Mouse (Mus musculus) E14TG2a.4 (cell line): ENCODE data around the gene Fam98a.

ENCODE experiments used
- H3K27me3 ChIP-seq: 2 replicates; pipeline ENCODE4 v1.6.1; 2014; ENCODE audit warnings: low read length, control low read depth; ENCODE audit not compliant: insufficient read depth
- H3K36me3 ChIP-seq: 2 replicates; pipeline ENCODE4 v1.6.1; 2014; ENCODE audit warnings: low read length, control low read depth; ENCODE audit not compliant: insufficient read depth
- H3K4me1 ChIP-seq: replicated peaks from 2 replicates; pipeline ENCODE4 v1.6.1; 2014; ENCODE audit warnings: low read depth, low read length, control low read depth
- H3K4me3 ChIP-seq: replicated peaks from 2 replicates; pipeline ENCODE4 v1.5.1; 2014; ENCODE audit warnings: mild to moderate bottlenecking, low read length
- H3K9me3 ChIP-seq: 2 replicates; pipeline ENCODE4 v1.6.1; 2014; ENCODE audit warnings: low read length, control low read depth
- CTCF ChIP-seq: conservative IDR thresholded peaks from 2 replicates; pipeline ENCODE4 v1.5.1; 2014; ENCODE audit warnings: low read length
- NANOG ChIP-seq: IDR thresholded peaks from 2 replicates; pipeline ENCODE4 v1.6.1; 2014; ENCODE audit warnings: borderline replicate concordance, low read length, mixed read lengths
- POU5F1 ChIP-seq: IDR thresholded peaks from 2 replicates; pipeline ENCODE4 v1.6.1; 2014; ENCODE audit warnings: low read length, borderline replicate concordance

The Fam98a gene

GRCm38 (mm10) chr17:75543434-75543833 lies 8.3 kb downstream of the Fam98a start:
- H3K4me3 ChIP-seq: no peak overlapping the region
- H3K27me3 ChIP-seq: no peaks in the 10 kb centered on the region
- H3K9me3 ChIP-seq: no peaks in the 10 kb centered on the region
- H3K36me3 ChIP-seq: peaks cover 81% of the 10 kb centered on the region
- no peaks in the 10 kb centered on the region for H3K4me1 ChIP-seq
- TF ChIP-seq CTCF (no peak), POU5F1 (no peak), NANOG (no peak)

DNA sequence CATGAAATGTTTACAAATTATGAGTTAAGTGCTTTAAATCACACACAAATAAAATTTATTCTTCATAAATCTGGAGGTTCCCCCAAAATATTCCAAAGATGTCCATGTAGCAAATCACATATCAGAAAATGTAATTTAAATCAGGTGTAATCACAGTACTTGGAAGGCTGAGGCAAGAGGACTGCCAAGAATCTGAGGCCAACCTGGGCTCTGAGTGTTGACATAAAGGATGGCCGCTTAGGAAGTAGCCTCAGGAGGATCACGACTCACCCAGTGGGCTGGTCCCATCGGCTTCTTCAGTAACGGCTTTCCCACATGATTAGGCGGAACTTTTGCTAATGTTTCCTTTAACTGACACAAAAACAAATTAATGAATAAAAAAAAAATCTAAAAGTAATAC lies 11.9 kb downstream of the Fam98a start:
- peaks cover 78% of the 10 kb centered on the region for H3K36me3 ChIP-seq
- H3K27me3 ChIP-seq: no peaks in the 10 kb centered on the region
- TF ChIP-seq POU5F1: no peak
- no peak for TF ChIP-seq CTCF
- no peak for TF ChIP-seq NANOG
- no peak overlapping the region for H3K4me3 ChIP-seq
- no peaks in the 10 kb centered on the region for H3K9me3 ChIP-seq
- H3K4me1 ChIP-seq: peaks cover 7% of the 10 kb centered on the region

DNA sequence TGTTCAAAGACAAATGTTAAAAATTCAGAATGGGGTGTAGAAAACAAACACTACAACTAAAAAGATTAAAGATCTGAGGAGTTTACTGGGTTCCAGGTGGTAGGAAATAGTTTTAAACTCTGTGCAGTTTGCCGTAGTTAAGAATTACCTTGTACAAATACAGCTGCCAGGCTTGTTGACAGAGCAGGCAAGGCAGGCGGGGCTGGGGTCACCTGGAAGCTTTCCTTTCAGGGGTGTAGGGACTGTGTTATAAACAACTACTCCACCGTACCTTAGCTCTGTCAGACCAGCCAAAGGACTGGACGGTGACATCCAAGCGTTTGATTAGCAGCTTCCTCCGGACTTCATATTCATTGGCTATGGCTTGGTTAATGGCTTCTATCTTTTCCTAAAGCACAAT lies 12.6 kb downstream of the Fam98a start:
- Histone ChIP-seq H3K27me3 (no peaks in the 10 kb centered on the region), H3K4me1 (peaks cover 14% of the 10 kb centered on the region), H3K4me3 (no peak overlapping the region), H3K9me3 (no peaks in the 10 kb centered on the region), H3K36me3 (peaks cover 71% of the 10 kb centered on the region)
- TF ChIP-seq NANOG (no peak), CTCF (no peak)

DNA sequence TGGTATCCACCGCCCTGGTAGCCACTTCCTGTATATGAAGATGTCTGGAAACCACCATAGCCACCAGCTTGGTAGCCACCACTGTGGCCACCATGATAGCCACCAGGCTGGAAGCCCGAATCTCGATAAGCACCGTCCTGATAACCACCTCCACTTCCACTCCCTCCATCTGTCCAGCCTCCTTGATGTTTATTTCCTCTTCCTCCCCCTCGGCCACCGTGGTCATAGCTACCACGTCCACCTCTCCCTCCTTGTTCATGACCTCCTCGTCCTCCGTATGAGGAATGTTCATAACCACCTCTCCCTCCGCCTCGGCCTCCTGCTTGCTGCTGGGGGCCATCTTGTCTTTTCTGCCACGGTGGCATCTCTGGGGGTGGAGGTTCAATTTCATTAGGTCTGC lies 13.3 kb downstream of the Fam98a start:
- H3K9me3 ChIP-seq: no peaks in the 10 kb centered on the region
- no peak overlapping the region for H3K4me3 ChIP-seq
- H3K27me3 ChIP-seq: no peaks in the 10 kb centered on the region
- H3K4me1 ChIP-seq: peaks cover 18% of the 10 kb centered on the region
- TF ChIP-seq NANOG (no peak), CTCF (no peak)
- H3K36me3 ChIP-seq: peaks cover 67% of the 10 kb centered on the region

- Histone ChIP-seq H3K4me1 (peaks cover 18% of the 10 kb centered on the region), H3K4me3 (no peak overlapping the region), H3K27me3 (no peaks in the 10 kb centered on the region), H3K36me3 (peaks cover 55% of the 10 kb centered on the region), H3K9me3 (no peaks in the 10 kb centered on the region)
- no peak for TF ChIP-seq CTCF
- no peak for TF ChIP-seq NANOG
- no peak for TF ChIP-seq POU5F1
These were observed 14.7 kb downstream of the Fam98a start for GRCm38 (mm10) chr17:75537050-75537445.

DNA sequence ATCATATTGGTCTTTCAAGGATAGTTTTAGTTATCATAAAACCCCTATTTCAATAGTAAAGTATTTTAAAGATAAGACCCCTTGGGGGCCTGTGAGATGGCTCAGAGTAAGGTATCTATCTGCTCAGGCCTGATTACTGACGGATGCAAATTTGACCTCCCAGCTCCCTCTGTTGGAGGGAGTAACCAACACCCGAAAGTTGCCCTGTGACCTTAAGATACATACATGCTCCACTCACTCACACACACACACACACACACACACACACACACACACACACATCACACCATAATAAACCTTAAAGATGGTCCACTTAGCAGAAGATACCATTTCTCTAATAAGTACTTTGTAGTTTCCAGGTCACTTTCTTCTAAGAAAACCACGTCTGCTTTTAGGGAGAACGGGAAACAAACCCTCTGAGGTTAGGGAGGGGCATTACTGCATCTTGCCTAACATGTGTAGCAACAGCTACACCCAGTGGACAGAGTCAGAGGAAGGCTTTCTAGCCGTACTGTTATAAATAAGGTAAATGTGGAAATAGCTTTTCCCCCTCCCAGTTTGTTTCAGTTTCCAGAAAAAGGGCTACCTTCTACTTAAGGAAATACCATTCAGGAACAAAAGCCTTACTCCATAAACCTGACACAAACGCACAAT lies 15.2 kb downstream of the Fam98a start:
- Histone ChIP-seq H3K4me3 (no peak overlapping the region), H3K4me1 (peaks cover 18% of the 10 kb centered on the region), H3K27me3 (no peaks in the 10 kb centered on the region), H3K36me3 (peaks cover 50% of the 10 kb centered on the region), H3K9me3 (no peaks in the 10 kb centered on the region)
- TF ChIP-seq CTCF (peak; percentile 31; the same call in 1 of the 2 replicates), NANOG (no peak), POU5F1 (no peak)

GRCm38 (mm10) chr17:75535612-75536011 lies 16.1 kb downstream of the Fam98a start:
- TF ChIP-seq NANOG: no peak
- TF ChIP-seq CTCF: no peak
- TF ChIP-seq POU5F1: no peak
- Histone ChIP-seq H3K4me1 (peaks cover 18% of the 10 kb centered on the region), H3K9me3 (no peaks in the 10 kb centered on the region), H3K27me3 (no peaks in the 10 kb centered on the region), H3K4me3 (no peak overlapping the region), H3K36me3 (peaks cover 44% of the 10 kb centered on the region)

GRCm38 (mm10) chr17:75534314-75535020 lies 17.3 kb downstream of the Fam98a start:
- peaks cover 20% of the 10 kb centered on the region for H3K4me1 ChIP-seq
- H3K27me3 ChIP-seq: no peaks in the 10 kb centered on the region
- peaks cover 36% of the 10 kb centered on the region for H3K36me3 ChIP-seq
- TF ChIP-seq POU5F1 (no peak), NANOG (peak; percentile 31; the same call in 1 of the 2 replicates)
- no peaks in the 10 kb centered on the region for H3K9me3 ChIP-seq
- no peak overlapping the region for H3K4me3 ChIP-seq

DNA sequence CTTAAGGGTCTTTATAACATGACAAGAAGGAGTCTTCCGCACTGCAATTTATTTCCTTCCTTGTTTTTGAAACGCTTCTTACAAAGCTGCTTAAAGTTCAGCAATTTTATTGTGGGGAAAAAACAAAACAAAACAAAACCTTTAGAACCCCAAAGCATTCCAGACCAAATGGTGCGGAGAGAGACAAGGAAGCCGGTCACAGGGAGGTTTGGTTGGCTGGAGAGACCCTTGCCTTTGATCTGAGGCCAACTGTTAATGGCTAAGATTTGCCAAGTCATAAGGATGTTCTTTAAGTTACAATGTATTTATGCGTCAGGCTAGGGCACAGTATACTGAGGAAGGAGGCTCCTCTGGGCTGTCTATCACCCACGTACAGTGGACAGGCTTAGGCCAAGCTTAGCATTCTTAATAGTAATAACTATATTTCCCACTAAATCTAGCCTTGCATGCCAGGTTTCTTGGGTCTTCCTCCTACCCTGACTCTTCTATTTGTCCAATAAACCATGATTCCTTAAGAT lies 19.2 kb downstream of the Fam98a start:
- Histone ChIP-seq H3K4me1 (peaks cover 20% of the 10 kb centered on the region), H3K4me3 (no peak overlapping the region), H3K27me3 (no peaks in the 10 kb centered on the region), H3K36me3 (peaks cover 18% of the 10 kb centered on the region), H3K9me3 (no peaks in the 10 kb centered on the region)
- TF ChIP-seq POU5F1 (no peak), CTCF (no peak), NANOG (no peak)
